Mouse (Mus musculus) megakaryocyte, embryonic 14.5 days (primary cell): ENCODE results near the gene Gm21103.
"Not testable (repeated sequence)": the region's sequence is repeated elsewhere in the genome, so short reads cannot be mapped to it uniquely, and the experiment has no call there.

ENCODE experiments used
- FLI1 ChIP-seq: IDR thresholded peaks from 2 replicates; pipeline ENCODE4 v1.6.1; 2012; ENCODE audit warnings: low read length, inconsistent platforms, mixed read lengths
- GATA1 ChIP-seq: IDR thresholded peaks from 3 replicates; pipeline ENCODE4 v1.6.1; 2012; ENCODE audit warnings: mixed read lengths, low read length, inconsistent platforms, borderline replicate concordance

DNA sequence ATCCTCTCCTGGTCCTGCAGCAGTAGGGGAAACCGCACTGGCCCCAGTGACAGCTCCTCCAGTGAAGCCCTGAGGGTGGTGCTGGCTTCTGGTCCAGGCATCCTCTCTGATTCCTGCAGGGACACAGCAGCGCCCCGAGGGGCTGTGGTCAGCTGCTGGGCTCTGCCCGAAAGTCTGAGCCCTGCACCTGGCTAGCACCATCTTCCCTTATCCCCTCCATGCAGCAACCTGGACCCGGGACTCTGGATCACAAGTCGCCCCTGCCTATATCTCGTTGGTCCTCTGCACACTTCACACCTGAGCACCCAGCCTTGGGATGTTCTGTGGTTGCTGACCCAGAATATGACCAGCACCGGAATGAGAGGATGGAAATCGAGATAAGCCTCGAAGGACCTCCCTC, 38.9 kb upstream of the Gm21103 start, which contains the start of gene Gm3618:
- not testable (repeated sequence) for TF ChIP-seq GATA1, FLI1
